In genomic region chr5:131646192-131646775, GRCm38 (mm10) we compare ENCODE assay signal across 18 mouse cellular contexts.
DNase-seq lines count a peak whose midpoint lies in the region; ATAC-seq and TF ChIP-seq lines count a peak whose summit lies in the region.
"Had no signal": no experiment of that assay in that cellular context is flagged by ENCODE, and none has a peak within 500 bp of the region (broad histone marks: within the 10 kb centered on the region; RNA-seq: fewer than 3 reads in every experiment).

No protein-coding gene starts in this region.

- H3K9me3 ChIP-seq in forebrain, embryonic 12.5 days = no peaks in the 10 kb centered on the region
- no peaks in the 10 kb centered on the region for H3K9me3 ChIP-seq in hindbrain, embryonic 15.5 days
- H3K9me3 ChIP-seq in neural tube, embryonic 15.5 days (replicated peaks) = no peaks in the 10 kb centered on the region
- H3K9me3 ChIP-seq: heart, embryonic 12.5 days; limb, embryonic 10.5 days; liver, embryonic 12.5 days had no signal

- peak overlapping the region; percentile 74; the same call in 1 of the 2 replicates for H3K27ac ChIP-seq in layer of hippocampus, adult 2 months
- H3K27ac ChIP-seq in forebrain, embryonic 12.5 days = peak overlapping the region; percentile 68
- H3K27ac ChIP-seq in hindbrain, embryonic 15.5 days (replicated peaks) = peak overlapping the region; percentile 52
- peak overlapping the region; percentile 45; the same call in 1 of the 2 replicates for H3K27ac ChIP-seq in neural tube, embryonic 15.5 days (replicated peaks)
- H3K27ac ChIP-seq: limb, embryonic 10.5 days; liver, embryonic 12.5 days; macrophage had no signal

- H3K4me3 ChIP-seq in layer of hippocampus, adult 2 months = no peak overlapping the region
- no peak overlapping the region for H3K4me3 ChIP-seq in forebrain, embryonic 12.5 days (replicated peaks)
- H3K4me3 ChIP-seq in hindbrain, embryonic 15.5 days = no peak overlapping the region
- H3K4me3 ChIP-seq in neural tube, embryonic 15.5 days (replicated peaks) = no peak overlapping the region
- H3K4me3 ChIP-seq: heart, embryonic 12.5 days; left cerebral cortex, adult 2 months; limb, embryonic 10.5 days; liver, embryonic 12.5 days had no signal

- H3K4me2 ChIP-seq in forebrain, embryonic 12.5 days = no peak overlapping the region
- H3K4me2 ChIP-seq in hindbrain, embryonic 15.5 days = no peak overlapping the region
- H3K4me2 ChIP-seq in neural tube, embryonic 15.5 days = no peak overlapping the region
- H3K4me2 ChIP-seq: heart, embryonic 12.5 days; liver, embryonic 12.5 days; lung, embryonic 14.5 days had no signal

- ATAC-seq in forebrain, embryonic 12.5 days (ENCODE audit: low FRiP score) = no peak
- ATAC-seq in hindbrain, embryonic 15.5 days (ENCODE audit: low FRiP score, low read depth) = no peak
- no peak for ATAC-seq in neural tube, embryonic 15.5 days (ENCODE audit: low FRiP score)
- ATAC-seq: intestine, postnatal 0 days; liver, embryonic 12.5 days had no signal

- DNase-seq in layer of hippocampus, adult 2 months (ENCODE audit: low spot score in 2 of 2) = no peak
- no peak for DNase-seq in layer of hippocampus, postnatal 25 days (ENCODE audit: extremely low spot score in 1 of 2, low spot score in 1 of 2)
- no peak for DNase-seq in adrenal gland, adult (ENCODE audit: inconsistent age in 2 of 2, low spot score in 1 of 2)
- no peak for DNase-seq in MN1 (ENCODE audit: low spot score)
- DNase-seq: cerebellum, adult 9-10 months; lung, embryonic 14.5 days; right cerebral cortex, adult 18-20 months; spleen, adult 18-20 months; thymus, adult 18-20 months had no signal

- 11% methylated on average over 10 of the region's 10 CpGs for WGBS in forebrain, embryonic 12.5 days
- WGBS in hindbrain, embryonic 15.5 days = 29% methylated on average over 10 of the region's 10 CpGs
- WGBS in neural tube, embryonic 15.5 days = 27% methylated on average over 10 of the region's 10 CpGs

- no peak overlapping the region for H3K9ac ChIP-seq in forebrain, embryonic 12.5 days
- no peak overlapping the region for H3K9ac ChIP-seq in hindbrain, embryonic 15.5 days
- no peak overlapping the region for H3K9ac ChIP-seq in neural tube, embryonic 15.5 days (replicated peaks)
- H3K9ac ChIP-seq: heart, embryonic 12.5 days; liver, embryonic 12.5 days; lung, embryonic 14.5 days had no signal

- H3K4me1 ChIP-seq in forebrain, embryonic 12.5 days = peaks cover 78% of the 10 kb centered on the region
- H3K4me1 ChIP-seq in hindbrain, embryonic 15.5 days (replicated peaks) = peaks cover 76% of the 10 kb centered on the region
- H3K4me1 ChIP-seq in neural tube, embryonic 15.5 days = peaks cover 56% of the 10 kb centered on the region

- H3K36me3 ChIP-seq in forebrain, embryonic 12.5 days (replicated peaks) = no peaks in the 10 kb centered on the region
- H3K36me3 ChIP-seq in hindbrain, embryonic 15.5 days = no peaks in the 10 kb centered on the region
- no peaks in the 10 kb centered on the region for H3K36me3 ChIP-seq in neural tube, embryonic 15.5 days
- H3K36me3 ChIP-seq: heart, embryonic 12.5 days; limb, embryonic 10.5 days; liver, embryonic 12.5 days had no signal

- H3K27me3 ChIP-seq in forebrain, embryonic 12.5 days = peaks cover 62% of the 10 kb centered on the region
- no peaks in the 10 kb centered on the region for H3K27me3 ChIP-seq in hindbrain, embryonic 15.5 days
- no peaks in the 10 kb centered on the region for H3K27me3 ChIP-seq in neural tube, embryonic 15.5 days (replicated peaks)
- H3K27me3 ChIP-seq: heart, embryonic 12.5 days; liver, embryonic 12.5 days had no signal

- no peak for TF ChIP-seq CTCF in layer of hippocampus, adult 2 months (conservative IDR thresholded peaks at IDR 0.05)
